Comparison of ENCODE assay signal across 17 mouse cellular contexts in genomic region chr4:129995255-129995654, GRCm38 (mm10). TPM values are rescaled to one million over a fixed set of nuclear protein-coding genes. Genes with fewer than 3 reads are reported as not detected.
"Had no signal": no experiment of that assay in that cellular context is flagged by ENCODE, and none has a peak within 500 bp of the region (broad histone marks: within the 10 kb centered on the region; RNA-seq: fewer than 3 reads in every experiment).

No protein-coding gene starts in this region.

- H3K27ac ChIP-seq: limb, embryonic 10.5 days; liver, embryonic 15.5 days; midbrain, embryonic 10.5 days; neural tube, embryonic 12.5 days; stomach, postnatal 0 days had no signal

- H3K4me2 ChIP-seq: liver, embryonic 11.5 days; liver, embryonic 15.5 days; neural tube, embryonic 12.5 days had no signal

- ATAC-seq: lung, postnatal 0 days had no signal

- H3K9me3 ChIP-seq: limb, embryonic 10.5 days; liver, embryonic 15.5 days; midbrain, embryonic 10.5 days; neural tube, embryonic 12.5 days had no signal

- DNase-seq: kidney, adult 18-20 months; kidney, postnatal 10 days; kidney, postnatal 4 days; layer of hippocampus, adult 9-11 months; lung, adult 2 months; lung, postnatal 4 days; midbrain, embryonic 14.5 days; thymus, postnatal 4 days had no signal

- H3K36me3 ChIP-seq: limb, embryonic 10.5 days; liver, embryonic 15.5 days had no signal

- H3K9ac ChIP-seq: liver, embryonic 15.5 days; neural tube, embryonic 12.5 days had no signal

- H3K4me3 ChIP-seq: limb, embryonic 10.5 days; liver, embryonic 15.5 days; midbrain, embryonic 10.5 days; myocyte; neural tube, embryonic 12.5 days had no signal

- H3K4me1 ChIP-seq: liver, embryonic 15.5 days had no signal

RNA-seq across cellular contexts. Expression of gene Col16a1, which starts 52.4 kb away (rescaled TPM):
- total RNA-seq: megakaryocyte, adult 5-6 weeks had no signal
